Mouse (Mus musculus) hindlimb bud, embryonic 11.5 days (tissue): Measurements from ENCODE around the gene Ablim1.

Source experiments
- DNase-seq: peaks from one replicate; pipeline ENCODE4 v3.0.0-alpha.2; 2012; ENCODE audit warnings: low read depth, low spot score; ENCODE audit errors: extremely low spot score

The Ablim1 gene

DNA sequence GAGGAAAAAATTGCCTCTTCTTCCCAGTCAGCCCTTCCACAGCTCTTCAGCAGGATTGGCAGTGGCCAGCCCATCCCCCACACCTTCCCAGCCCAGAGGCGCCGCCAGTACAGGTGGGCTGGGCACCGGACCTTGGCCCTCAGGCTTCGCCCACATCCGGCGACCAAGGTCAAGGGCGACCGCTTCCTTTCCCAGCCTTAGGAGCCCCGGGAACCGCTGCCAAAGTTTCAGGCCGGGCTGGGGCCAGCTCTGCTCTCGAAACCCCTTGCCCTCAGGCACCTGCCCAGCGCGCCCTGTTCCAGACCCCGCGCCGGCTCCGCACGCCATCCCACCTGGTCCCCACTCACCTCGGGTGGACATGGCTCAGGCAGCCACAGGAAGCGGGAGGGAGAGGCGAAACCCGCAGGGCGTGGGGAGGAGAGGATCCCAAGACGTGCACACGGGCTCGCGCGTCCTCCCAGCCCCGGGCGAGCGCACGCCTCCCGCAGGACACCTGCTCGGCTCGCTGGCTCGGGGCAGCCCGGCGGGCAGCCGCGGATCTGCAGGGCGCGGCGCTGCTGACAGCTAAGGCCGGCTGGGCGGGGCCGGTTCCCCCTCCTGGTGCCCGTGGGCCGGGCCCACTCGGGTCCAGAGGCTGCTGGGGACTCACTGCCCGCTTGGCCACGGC is at the start of gene Ablim1:
Ablim1 (minus strand) TSS at position 574 of the 667 bp plus-strand sequence.
- no peak for DNase-seq

DNA sequence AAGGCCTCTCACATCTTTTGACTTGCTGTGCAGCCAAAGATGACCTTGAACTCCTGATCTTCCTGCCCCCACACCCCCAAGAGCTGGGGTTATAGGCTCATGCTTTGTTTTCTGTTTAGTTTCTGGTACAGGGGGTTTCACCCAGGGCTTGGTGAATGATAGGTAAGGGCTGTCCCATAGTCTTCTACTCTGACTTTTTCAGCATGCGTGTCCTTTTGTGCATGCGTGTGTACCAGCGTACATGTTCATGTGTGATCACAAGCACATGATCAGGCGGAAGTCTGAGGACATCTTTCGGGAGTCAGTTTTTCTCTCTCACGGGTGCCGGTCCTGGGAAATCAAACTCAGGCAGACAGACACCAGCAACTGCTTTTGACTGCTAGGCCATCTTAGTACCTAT is 48.8 kb upstream of the Ablim1 start:
- DNase-seq = no peak

DNA sequence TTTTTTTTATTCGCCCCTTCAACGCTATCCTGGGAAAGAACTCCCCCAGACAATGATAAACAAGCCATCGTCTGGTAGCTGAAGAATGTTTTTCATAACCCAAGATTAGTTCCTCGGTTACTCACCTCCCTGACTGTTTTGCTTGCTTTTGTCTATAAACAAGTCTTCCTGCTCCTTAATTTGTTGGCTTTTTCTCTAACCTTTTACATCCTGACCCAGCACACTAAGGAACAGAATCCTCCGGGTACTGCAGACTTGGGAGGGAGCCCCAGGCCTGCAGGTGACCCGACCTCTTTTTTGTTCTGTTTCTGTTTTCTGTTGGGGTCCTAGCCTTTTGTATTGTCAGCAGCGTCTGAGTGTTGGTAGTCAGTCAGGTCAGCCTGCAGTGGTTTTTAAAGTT is 48.4 kb upstream of the Ablim1 start:
- DNase-seq = no peak

DNA sequence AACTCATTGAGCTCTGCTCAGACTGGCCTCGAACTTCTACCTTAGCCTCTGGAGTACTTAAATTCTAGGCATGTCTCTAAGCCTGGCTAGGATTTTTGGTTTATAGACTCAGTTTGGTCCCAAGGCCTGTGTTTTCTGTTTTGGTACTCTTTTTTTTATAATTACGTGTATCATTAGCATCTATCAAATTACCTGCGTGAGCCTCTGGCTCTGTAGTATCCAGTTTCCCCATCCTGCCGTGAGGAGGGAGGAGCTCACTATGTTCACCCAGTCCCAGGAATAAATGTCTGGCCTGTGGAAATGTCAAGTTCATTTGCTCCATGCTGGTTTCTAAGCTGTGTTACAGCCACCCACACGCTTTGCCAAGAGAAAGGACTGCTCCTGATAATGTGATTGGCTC is 47.9 kb upstream of the Ablim1 start:
- DNase-seq = no peak

DNA sequence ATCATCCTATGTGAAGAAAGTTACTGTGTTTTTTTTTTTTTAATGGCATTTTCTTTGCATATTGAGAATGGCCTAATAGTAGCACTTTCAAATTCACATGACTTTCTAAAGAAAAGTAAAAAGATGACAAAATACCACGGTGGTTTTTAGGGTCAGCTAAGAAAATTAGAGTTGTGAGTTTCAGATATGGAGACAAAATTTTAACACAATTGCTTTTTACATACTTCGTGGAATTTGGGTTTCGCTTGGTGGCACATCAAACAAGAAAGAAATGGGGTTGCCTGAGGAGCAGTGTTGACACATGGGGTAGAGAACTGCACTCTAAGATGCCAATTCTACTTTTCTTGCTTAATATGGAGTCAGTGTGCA is 47.2 kb upstream of the Ablim1 start:
- no peak for DNase-seq

DNA sequence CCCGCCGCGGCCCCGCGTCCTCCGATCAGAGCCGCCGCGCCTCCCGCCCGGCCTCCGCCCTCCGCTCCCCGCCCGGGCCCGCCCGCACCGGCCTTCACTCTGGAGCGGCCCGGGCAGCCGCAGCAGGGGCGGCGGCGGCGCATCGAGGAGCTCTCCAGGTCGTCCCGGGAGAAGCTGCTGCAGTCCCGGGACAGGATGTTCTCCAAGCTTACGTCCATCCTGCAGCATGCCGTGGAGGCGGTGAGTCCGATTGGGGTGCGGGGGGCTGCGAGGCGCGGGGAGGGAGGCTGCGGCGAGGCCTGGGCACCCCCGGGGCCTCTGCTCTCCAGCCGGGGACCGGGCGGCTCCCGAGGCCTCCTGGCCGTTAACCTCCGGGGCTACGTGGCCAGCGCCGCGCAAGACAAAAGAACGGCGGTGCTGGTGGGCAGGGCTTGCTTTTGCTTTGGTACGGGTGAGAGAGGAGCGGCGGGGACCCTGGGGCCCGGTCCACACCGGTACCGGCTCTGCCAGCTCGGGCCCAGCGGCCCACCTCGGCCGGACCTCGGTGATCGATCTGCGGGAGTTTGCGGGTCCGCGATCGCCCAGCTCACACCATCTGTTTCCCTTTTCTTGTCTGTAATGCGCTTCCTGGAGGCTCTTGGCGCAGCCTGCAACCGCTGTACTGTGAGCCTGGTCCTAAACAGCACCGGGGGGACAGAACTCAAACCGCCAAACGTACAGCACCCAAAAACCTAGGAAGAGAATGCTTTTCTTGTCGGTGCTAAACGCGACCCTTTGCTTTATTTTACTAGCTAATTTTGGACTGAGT is 46.6 kb upstream of the Ablim1 start:
- DNase-seq = no peak

DNA sequence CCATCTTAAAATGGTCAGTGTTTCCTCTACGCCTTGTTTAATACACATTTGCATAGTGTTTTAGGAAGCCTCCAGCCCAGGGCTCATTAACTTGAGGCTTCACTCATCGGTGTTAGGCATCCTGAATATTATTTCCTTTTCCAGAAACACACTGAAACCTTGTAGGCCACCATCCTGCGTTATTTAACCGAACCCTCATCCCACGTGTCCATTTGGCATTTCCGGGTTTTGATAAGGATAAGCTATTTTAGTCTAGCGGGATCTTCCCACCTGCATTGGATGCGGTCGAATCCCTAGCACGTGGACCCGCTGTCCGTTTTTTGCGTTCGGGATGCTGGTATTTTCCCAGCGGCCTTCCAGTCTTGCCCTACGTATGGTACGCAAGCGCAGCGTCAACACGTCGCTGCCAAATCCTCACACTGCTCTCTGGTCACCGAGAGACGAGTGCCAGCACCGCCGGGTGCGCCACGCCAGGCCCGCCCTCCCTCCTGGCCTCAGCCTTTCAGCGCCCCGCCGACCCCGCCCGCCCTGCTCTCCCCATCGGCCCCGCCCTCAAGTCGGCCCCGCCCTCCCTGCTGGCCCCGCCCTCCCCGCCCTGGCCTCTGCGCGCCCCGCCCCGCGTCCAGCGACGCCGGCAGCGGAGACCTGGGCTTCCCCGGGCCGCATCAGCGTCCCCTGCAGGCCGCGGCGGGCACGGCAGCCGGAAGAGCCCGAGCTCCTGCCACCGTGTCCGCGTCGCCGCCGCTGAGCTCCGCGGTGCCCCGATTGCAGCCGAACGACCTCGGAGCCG is 45.8 kb upstream of the Ablim1 start, which contains the start of gene Fam160b1:
Fam160b1 (plus strand) TSS at position 340 of the 790 bp plus-strand sequence.
- no peak for DNase-seq

DNA sequence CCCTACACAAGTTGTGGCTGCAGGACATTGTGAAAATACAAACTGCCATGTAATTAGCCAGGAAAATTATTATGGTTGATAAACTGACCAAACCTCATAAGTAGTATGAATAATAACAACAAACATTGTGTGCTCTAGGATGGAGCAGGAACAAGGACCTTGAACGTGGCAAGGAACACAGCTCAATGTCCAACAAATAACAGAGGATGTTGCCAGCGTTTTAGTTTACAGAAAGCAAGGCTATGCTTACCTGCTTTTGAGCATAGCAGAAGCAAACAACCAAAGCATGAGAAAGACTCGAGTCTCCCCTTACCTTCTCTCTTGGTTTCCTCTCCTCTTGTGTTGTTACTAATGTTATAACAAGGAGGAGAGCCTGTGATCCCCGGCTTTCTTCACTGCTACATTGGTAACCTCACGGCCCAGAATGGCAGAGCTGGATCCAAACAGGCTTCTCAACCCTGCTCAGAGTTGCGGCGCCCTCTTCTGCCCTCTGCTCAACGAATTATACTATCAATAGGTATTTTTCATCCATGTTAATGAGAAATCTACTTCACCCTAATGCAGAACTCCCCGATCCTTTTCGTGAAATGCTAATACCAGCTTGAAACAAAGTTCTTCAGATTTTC is 45.1 kb upstream of the Ablim1 start:
- DNase-seq = no peak

DNA sequence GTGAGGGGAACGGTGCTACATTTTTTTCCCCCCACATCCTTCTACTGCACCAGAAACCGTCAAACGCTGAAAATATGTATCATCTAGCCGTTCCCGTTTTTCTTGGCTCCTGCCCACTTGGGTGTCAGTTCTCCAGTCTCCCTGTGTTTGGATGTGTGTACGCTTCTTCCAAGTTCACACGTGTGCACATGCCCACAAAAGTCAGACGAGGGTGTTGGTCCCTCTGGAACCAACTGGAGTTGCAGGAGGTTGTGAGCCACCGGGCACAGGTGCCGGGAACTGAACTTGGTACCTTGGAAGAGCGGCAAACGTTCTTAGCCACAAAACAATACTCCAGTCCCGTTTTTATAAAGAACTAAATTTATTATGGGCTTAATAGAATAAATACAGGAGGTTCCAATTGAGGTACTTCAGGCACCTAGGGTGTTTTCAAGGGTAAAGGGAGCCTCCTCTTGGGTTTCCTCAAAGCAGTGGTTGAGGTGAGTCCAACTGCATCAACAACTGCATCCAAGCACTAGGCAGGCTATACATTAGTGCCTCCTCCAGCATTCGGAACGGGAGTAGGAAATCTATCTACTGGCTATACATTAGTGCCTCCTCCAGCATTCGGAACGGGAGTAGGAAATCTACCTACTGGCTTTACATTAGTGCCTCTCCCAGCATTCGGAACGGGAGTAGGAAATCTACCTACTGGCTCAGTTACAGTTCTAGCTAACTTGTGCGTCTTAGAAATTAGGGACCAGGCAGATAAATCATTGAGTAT is 44.3 kb upstream of the Ablim1 start:
- DNase-seq = no peak

DNA sequence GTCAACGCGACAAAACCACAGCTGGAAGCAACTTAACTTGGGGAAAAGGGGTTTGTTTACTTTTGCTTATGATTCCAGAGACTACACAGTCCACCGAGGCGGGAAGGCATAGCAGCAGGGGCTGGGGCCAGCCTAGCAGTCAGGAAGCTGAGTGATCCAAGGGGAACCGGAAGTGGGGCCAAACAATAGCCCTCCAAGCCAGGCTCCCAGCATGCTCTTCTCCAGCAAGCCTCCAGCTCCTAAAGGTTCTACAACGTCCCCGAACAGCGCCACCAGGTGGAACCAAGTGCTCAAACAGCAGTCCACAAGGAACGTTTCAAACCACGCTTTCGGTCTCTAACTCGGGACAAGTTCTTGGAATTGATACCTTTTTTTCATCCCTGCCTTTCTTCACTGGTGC is 43.6 kb upstream of the Ablim1 start:
- no peak for DNase-seq

DNA sequence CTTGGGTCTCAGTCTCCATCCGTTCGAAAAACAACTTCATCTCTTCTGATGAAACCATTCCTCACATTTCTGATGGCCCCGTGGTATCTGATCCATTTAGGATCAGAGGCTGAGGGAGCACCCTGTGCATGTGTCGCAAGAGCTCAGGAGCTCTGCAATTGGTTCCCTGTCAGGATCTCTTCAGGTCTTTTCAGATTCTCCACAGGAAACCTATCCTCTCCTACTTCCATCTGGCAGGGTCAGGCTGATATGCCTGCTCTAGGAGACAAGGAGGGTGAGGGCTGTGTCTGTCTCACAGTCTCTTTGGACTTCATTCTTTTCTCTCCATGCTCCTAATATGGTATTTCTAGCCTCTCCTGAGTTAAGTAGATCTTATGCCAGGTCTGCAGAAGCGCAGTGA is 43.1 kb upstream of the Ablim1 start:
- DNase-seq = no peak

DNA sequence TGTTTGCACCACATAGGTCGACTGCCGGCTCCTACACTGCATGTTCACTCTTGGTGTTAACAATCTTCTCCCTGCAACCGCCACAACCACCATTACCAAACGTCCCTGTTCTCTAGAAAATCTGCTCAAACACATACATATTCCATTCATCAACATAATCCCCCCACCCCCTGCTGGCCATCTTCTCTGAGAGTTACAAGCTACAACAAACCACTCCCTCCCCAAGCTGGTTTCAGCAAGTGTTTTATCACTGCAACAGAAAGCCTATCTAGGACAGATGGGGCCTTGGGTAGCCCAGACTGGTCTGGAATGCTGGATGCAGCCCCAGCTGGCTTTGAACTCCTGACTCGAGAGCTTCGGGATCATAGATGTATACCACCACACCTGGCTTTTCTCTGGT is 42.5 kb upstream of the Ablim1 start:
- no peak for DNase-seq

DNA sequence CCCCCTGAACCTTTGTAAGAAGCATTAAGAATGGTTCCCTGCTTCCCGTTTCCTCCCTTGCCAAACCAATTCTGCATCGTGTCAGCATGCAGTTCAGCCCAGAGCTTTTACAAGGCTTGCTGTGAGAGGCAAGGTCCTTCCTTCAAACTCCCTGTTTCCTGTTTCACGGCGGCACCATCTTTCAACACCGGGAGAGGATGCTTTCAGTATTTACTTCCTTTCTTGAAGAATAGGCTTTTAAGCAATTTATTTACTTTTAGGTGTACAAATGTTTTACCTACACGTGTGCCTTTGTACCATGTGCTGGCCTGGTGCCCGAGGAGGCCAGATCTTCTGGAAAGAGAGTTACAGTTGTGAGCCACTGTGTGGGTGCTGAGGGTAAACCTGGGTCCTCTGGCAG is 41.6 kb upstream of the Ablim1 start:
- DNase-seq = no peak

DNA sequence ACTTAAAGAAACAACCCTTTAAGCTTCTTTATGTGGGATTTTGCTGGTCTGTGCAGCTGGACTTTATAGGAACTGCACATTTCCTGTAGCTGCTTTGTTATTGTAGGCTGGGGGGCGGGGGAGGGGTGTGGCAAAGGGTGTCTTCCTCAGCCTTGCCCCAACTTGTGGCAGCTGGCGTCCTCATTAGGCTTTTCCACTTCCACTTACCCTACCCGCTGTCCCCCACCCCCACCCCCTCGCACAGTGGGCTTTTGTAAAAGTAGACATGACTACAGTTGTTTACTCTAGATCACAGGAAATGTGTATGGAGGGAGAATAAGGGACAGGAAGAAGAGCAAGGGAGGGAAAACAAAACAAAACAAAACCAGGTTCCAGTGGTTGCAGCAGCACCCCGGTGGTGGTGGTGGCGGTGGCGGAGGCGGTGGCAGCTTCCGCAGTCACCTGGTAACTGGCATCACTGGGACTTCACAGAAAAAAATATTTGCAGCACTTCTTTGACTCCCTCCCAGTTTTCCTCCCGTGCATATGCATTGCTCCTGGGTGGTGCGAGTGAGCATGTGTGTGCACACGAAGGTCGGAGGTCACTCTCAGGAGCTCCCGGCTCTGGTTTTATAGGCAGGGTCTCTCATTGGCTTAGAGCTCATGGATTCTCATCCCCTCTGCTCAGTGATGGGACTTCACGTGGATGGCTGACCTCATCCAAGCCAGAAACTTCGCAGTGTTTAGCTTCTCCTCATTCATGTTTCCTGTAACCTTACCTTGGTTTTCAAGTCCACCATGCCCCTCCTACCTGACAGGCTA is 40.9 kb upstream of the Ablim1 start:
- no peak for DNase-seq

DNA sequence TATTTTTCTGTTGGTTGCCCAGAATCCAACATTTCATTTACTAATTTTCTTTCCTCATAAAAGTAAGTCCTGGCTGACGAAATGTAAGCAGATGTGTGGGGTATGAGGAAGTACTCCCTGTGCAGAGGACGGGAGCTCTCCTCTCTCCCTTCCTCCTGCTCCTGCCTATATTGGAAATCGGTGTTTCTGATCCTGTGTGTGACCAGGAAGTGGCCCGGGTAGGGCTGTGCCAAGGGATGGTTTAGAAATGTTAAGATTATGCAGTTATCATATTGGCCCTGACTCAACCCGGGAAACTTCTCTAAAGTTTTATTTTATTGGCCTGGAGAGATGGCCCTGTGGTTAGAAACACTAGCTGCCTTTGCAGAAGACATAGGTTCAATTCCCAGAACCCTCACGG is 40.0 kb upstream of the Ablim1 start:
- no peak for DNase-seq

DNA sequence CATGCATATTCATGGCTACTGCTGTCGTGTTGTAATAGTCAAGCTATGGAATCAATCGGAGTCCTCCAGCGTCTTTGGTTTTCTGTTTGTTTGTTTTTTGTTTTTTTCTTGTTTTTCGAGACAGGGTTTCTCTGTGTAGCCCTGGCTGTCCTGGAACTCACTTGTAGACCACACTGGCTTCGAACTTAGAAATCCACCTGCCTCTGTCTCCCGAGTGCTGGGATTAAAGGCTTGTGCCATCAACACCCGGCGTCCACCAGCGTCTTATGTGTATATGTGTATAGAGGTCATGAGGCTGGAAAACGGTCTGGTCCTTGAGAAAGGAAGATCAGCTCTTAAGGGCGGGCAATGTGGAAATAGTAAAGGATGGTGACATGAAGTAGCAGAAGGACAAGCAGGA is 39.3 kb upstream of the Ablim1 start:
- no peak for DNase-seq

DNA sequence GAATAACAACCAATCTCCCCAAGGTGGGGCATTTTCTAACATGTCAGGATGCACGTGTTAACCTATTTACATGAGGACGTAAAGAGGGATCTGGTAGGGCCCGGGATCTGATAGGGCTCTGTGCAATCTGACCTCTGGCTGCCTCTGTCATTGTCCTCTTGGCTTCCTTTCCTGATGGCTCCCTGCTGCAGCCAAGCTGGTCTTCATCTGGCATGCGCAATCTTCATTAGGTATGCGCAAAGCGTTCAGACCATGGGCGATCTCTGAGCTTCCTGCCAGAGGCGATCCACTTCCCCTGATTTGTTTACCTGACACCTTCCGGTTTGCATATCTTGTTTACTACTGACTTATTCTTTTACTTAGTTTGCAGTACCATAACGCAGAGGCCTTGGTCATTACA is 38.5 kb upstream of the Ablim1 start:
- no peak for DNase-seq

DNA sequence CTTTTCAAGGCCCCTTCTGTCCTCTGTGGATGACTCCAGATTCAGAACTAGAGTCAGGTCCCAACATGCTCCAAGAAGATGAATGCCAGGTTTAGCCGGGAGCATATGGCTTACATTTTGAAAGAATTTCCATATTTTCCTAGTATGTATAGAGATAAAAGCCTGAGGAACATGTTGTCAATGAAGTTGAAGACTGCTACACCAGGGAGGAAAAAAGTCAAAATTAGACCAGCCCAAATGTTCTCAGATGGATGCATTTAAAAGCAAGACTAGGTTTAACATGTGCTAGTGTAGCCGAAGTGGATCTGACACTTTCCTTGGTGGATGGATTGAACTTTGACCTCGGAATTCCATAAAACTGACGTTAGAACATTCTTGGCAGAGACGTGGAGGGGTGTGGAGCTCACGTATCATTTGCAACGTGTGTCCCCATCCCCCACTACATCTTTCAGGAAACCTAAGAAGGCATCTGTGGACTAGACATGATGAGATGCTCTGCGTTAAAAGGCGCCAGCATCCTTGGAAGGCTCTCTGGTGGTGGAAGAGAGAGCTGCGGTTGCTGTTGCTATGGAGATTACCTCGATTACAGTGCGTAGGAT is 37.7 kb upstream of the Ablim1 start:
- DNase-seq = no peak

DNA sequence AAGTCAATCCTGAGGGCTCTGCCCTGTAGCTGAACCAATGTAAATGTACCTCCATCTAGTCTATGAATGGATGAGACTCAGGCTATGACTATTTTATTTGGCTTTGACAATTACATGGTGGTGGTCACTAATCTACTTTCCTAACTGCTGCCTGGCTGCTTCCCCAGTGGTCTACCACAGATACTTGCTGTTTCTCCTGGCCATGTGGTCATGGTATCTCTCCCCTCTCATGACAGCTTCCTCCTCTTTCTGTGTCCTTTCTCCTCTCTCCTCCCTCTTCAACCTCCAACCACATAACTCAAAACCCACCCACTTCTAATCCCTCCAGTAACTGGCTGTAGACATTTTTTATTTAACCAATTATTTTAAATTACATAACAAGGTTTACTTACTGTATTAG is 34.4 kb upstream of the Ablim1 start:
- no peak for DNase-seq
